Mouse (Mus musculus): Measurements from ENCODE around the gene Zdhhc12.

- TF ChIP-seq CTCF (IDR thresholded peaks at IDR 0.05; ENCODE audit: borderline replicate concordance, control insufficient read depth, extremely low read depth, insufficient read depth, low read length, poor library complexity) (no peak), POLR2A (IDR thresholded peaks at IDR 0.05; ENCODE audit: control insufficient read depth, extremely low read depth, insufficient read depth, low read length, poor library complexity) (no peak)
These were observed 35.3 kb upstream of the Zdhhc12 start for GRCm38 (mm10) chr2:30128789-30129188.

All from thymus, adult 2 months (tissue).